Mouse (Mus musculus) thymus, postnatal 36 days (tissue): ENCODE results near the gene Dcxr.
"Not testable (repeated sequence)": the region's sequence is repeated elsewhere in the genome, so short reads cannot be mapped to it uniquely, and the experiment has no call there.

Source experiments
- DNase-seq, 2 experiments: peaks; one replicate each; pipeline ENCODE4 v3.0.0; 2022; ENCODE audit warnings: mixed read lengths in 2 of 2

The Dcxr gene

DNA sequence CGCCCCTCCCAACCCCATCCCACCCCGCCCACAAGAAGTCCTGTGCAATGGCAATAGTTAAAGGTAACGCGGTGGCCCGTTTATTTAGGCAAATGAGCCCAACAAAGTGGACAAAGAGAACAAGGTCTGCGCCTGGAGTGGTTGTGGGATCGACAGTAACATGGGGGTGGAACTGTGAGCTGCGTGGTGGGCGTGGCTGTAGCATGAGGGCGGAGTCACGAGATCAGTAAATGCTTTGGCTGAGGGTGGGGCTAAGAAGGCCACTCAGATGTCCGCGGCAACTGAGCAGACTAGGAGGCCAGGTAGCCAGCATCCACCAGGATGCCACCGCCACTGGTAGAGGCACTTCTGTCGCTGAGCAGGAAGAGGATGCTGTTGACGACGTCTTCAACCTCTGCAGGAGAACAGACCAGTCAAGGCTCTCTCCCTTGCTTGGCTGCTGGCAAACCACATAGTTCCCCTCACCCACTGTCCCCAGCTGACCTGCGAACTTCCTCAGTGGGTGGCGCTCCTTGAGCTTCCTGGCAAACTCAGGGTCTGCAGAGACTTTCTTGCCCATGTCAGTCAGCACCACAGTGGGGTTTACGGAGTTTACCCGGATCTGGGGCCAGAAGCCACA lies 2.5 kb upstream of the Dcxr start:
- not testable (repeated sequence) for DNase-seq

GRCm38 (mm10) chr11:120728530-120729240 lies 1.6 kb upstream of the Dcxr start:
- no peak for DNase-seq

DNA sequence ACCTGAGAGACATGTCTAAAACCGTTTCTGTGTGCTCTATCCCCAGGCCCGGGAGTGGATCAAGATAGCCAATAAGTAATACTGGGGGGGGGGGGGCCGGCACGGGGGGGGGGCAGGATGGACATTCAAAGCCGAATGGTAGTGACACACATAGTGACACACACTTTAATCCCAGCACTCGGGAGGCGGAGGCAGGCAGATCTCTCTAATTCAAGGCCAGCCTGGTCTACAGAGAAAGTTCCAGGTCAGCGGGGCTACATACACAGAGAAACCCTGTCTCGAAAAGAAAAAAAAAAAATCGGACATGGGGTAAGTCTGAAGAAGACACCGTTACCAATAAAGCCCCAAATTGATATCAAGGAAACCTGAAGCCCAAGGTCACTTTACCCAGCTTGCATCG lies 483 bp upstream of the Dcxr start:
- no peak for DNase-seq

- DNase-seq = no peak
Measured at GRCm38 (mm10) chr11:120726243-120727168, 575 bp downstream of the Dcxr start.

DNA sequence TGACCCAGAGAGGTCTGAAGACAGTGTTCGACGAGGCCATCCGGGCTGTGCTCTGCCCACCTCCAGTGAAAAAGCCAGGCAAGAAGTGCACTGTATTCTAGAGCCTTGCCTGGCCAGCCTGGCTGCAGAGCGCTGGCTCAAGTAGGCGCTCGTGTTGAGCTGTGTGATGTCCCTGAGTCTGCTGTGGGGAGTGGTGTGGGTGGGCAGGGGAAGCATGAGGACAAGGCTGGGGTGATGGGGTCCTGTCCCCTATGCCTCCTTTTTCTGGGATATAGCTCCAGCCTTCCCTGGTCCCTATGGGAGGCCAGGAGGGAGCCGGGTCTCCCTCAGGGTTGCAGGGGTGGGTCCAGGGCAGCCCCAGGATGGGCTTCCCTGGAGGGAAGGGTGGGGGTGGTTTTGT lies 3.6 kb downstream of the Dcxr start:
- no peak for DNase-seq

- no peak for DNase-seq
Measured at GRCm38 (mm10) chr11:120722761-120723382, 4.2 kb downstream of the Dcxr start.

DNA sequence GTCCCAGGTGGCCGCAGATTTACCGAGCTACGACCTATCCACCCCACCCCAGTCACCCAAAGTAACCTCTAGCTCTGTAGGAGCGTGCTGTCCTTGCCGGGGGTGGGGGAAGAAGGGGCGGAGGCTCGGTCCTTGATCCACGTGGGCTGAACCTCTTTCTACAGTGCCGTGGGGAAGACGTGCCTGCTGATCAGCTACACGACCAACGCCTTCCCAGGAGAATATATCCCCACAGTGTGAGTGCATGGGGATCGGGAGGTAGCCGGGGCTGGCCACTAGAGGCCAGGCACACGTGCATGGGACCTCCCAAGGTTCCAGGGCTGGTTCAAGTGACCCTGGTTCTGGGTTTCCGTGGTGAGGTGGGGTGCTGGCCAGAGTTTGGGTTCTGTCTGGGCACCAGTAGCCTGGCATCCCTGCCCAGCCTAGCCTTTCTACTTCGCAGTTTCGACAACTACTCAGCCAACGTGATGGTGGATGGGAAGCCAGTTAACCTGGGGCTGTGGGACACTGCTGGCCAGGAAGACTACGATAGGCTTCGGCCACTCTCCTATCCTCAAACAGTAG lies 4.9 kb downstream of the Dcxr start:
- DNase-seq = no peak

DNA sequence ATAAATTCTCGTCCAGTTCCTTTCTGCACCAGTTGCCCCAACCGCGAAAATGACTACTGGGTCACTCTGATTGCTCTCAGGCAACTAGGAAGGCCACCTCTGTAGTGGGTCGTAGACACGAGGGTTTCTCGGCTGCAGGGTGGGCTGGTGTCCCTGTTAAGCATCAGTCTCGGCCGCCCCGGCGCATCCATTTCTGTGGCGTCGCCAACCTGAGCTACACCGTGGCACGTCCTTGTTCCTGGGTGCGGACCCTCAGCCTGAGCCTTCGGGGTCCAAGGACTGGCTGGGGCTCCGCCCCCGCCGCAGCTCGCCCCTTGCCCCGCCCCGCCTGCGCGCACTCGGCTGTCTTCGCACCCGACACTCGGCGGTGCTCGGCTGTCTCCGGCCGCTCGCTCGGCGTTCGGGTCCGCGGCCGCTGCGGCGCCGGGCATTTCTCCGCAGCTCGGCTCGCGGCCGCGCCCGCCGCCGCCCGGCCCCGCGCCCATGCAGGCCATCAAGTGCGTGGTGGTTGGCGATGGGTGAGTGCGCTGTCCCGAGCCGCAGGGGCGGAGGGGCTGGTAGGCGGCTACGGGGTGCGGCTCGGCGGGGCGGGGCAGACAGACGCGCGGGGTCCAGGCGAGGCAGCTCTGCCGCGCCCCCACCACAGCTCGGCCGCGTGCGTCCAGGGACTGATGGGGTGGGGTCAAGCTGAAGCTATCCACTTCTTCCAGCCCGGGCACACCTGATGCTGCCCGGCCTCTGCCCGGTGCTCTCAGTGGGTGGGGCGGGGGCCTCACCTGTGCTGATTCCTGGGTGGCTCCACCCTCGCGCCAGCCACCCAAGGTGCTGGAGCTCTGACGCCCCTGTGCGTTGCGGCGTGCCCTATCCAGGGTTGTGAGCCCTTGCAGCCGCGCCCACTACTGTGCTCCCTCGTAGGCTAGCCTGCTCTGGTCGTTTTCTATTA lies 5.7 kb downstream of the Dcxr start, which contains the start of gene Rac3:
TSS of gene Rac3 (plus strand) at position 347 of the 943 bp plus-strand sequence.
- DNase-seq = peak; percentile 55 to 69

DNA sequence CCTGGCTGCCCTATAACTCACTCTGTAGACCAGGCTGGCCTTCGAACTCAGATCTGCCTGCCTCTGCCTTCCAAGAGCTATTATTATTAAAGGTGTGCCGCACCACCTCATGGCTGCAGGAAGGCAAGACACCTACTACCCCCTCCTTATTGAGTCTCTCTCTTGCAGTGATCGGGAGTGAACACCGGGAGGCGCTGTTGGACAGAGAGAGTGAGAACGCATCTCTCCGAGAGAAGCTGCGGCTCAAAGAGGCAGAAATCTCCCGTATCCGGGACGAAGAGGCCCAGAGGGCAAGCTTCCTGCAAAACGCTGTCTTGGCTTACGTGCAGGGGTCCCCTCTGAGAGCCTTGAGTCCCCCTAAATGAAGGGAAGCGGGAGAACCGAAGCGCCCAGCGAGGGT lies 6.6 kb downstream of the Dcxr start:
- DNase-seq = peak; percentile 89 to 91

- DNase-seq = no peak
Measured at GRCm38 (mm10) chr11:120719841-120720376, 7.2 kb downstream of the Dcxr start.

- DNase-seq = no peak
Measured at GRCm38 (mm10) chr11:120719242-120719641, 7.8 kb downstream of the Dcxr start.

DNA sequence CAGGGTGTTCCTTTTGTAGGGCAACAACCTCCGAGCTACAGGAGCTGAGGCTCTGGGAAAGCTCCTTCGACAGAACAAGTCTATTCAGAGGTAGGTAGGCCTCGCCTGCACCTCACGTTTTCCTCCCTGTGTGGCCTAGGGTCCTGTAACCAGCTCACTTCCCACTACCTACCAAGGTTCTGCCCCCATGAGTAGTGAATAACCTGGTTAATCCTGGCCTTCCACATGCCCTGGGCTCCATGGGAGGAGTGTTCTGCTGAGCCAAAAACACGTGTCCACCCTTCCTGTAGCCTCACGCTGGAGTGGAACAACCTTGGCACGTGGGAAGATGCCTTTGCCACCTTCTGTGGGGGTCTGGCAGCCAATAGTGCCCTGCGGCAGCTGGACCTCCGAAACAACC lies 11.9 kb downstream of the Dcxr start:
- no peak for DNase-seq

GRCm38 (mm10) chr11:120714546-120714945 lies 12.5 kb downstream of the Dcxr start:
- no peak for DNase-seq

DNA sequence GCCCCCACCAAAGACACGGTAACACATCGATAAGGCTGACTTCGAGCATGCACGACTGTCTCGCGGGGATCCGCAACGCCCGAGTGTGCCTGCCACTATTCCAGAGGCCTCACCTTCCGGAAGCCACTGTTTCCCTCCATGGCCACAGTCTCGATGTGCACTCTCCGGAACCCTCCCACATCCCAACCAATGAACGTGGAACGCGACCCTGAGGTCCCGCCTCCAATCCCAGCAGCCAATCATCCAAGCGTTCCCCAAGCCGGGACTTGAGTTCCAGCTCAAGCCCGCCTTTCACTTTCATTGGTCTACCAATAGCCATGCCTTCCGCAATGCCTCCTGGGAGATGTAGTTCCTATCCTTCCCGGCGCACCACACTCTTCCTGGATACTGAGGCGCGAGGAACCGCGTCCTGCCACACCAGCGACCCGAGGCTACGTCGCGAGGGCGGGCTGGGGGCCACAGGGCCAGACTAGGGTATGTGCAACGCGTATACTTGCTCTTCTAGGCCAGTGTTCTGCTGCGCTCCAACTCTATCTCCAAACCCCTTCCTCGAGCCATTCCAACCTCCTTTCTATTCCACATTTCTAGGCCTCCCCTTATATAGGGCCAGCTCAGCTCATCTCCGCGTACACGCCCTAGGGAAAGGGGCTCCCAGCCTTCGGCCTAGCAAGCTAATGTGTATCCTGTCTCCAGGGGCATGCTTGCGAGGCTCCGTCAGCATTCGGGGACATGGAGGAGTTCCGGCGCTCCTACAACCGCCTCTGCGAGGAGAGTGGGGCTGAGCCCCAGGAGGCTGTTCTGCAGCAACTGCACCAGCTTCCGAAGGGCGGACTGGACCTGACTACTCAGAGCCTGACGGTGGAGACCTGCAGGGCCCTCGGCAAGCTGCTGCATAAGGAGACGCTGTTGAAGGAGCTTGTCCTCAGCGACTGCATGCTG lies 13.2 kb downstream of the Dcxr start, which contains the start of the genes Cenpx and Lrrc45:
TSS of gene Cenpx (minus strand) at position 159 of the 939 bp plus-strand sequence.
TSS of gene Lrrc45 (plus strand) at position 346 of the 939 bp plus-strand sequence.
- DNase-seq = peak; percentile 96 to 98

- peak; percentile 68 to 70 for DNase-seq
Measured at GRCm38 (mm10) chr11:120712771-120713568, 14.1 kb downstream of the Dcxr start.

- peak in 1 of 2 experiments; percentile 25 for DNase-seq
Measured at GRCm38 (mm10) chr11:120711980-120712604, 15.0 kb downstream of the Dcxr start.

- DNase-seq = no peak
Measured at GRCm38 (mm10) chr11:120710672-120711071, 16.4 kb downstream of the Dcxr start.

- DNase-seq = no peak
Measured at GRCm38 (mm10) chr11:120709551-120709950, 17.5 kb downstream of the Dcxr start.
